Mouse (Mus musculus) left cerebral cortex, postnatal 10 days (tissue): ENCODE results near the gene Snrnp25. TPM values are rescaled to one million over a fixed set of nuclear protein-coding genes. Genes with fewer than 3 reads are reported as not detected.

Experiments used
- DNase-seq, 2 experiments: peaks; one replicate each; pipeline ENCODE4 v3.0.0; 2021 to 2022; ENCODE audit warnings: low spot score in 2 of 2, mixed read lengths in 1 of 2; ENCODE audit errors: extremely low spot score in 1 of 2
- intact Hi-C: fragments of 180-260 bp; cut with DNase I; formaldehyde crosslinking; loops from one replicate; pipeline ENCODE4 v1.15.1; 2025
- total RNA-seq, 2 experiments: library from RNA; stranded (reverse); gene quantifications; 2 replicates each; pipeline ENCODE4 v1.2.3; 2021

Snrnp25 gene
- total RNA-seq, 2 experiments from 2014 or later = 25.9 to 28.4 TPM

- intact Hi-C loops = no loop called here
- no peak for DNase-seq
These were observed 15.5 kb downstream of the Snrnp25 start for GRCm38 (mm10) chr11:32220607-32221224.

GRCm38 (mm10) chr11:32221225-32221950 is 16.2 kb downstream of the Snrnp25 start:
- peak in 1 of 2 experiments; percentile 89 for DNase-seq
- intact Hi-C loops = no loop called here

GRCm38 (mm10) chr11:32221951-32222409 is 16.8 kb downstream of the Snrnp25 start, which contains the start of gene Rhbdf1:
Gene Rhbdf1 (minus strand): TSS chr11:32222300.
- intact Hi-C loops = no loop called here
- peak in 1 of 2 experiments; percentile 87 for DNase-seq

GRCm38 (mm10) chr11:32222570-32223194 is 17.5 kb downstream of the Snrnp25 start:
- intact Hi-C loops = no loop called here
- DNase-seq = no peak

GRCm38 (mm10) chr11:32223297-32223967 is 18.2 kb downstream of the Snrnp25 start:
- intact Hi-C loops = no loop called here

GRCm38 (mm10) chr11:32224468-32225139 is 19.4 kb downstream of the Snrnp25 start:
- DNase-seq = peak in 1 of 2 experiments; percentile 89

More at GRCm38 (mm10) chr11:32223297-32223967, 18.2 kb downstream of the Snrnp25 start:
- DNase-seq = no peak

GRCm38 (mm10) chr11:32225222-32226104 is 20.2 kb downstream of the Snrnp25 start:
- peak in 1 of 2 experiments; percentile 56 for DNase-seq
- intact Hi-C loops = no loop called here

More at GRCm38 (mm10) chr11:32224468-32225139, 19.4 kb downstream of the Snrnp25 start:
- intact Hi-C loops = no loop called here

GRCm38 (mm10) chr11:32226124-32226871 is 21.1 kb downstream of the Snrnp25 start, which contains the start of gene Mpg:
Gene Mpg (plus strand): TSS chr11:32226505.
- DNase-seq = peak; percentile 81 to 94
- intact Hi-C loops = no loop called here

- DNase-seq = no peak
- intact Hi-C loops = no loop called here
These were observed 21.8 kb downstream of the Snrnp25 start for GRCm38 (mm10) chr11:32227041-32227440.

- intact Hi-C loops = no loop called here
- DNase-seq = no peak
These were observed 22.3 kb downstream of the Snrnp25 start for GRCm38 (mm10) chr11:32227555-32227954.

- peak in 1 of 2 experiments; percentile 6 for DNase-seq
- intact Hi-C loops = no loop called here
These were observed 23.2 kb downstream of the Snrnp25 start for GRCm38 (mm10) chr11:32228292-32228845.

GRCm38 (mm10) chr11:32230220-32230619 is 25.0 kb downstream of the Snrnp25 start:
- intact Hi-C loops = no loop called here
- DNase-seq = no peak

- no peak for DNase-seq
- intact Hi-C loops = no loop called here
These were observed 25.9 kb downstream of the Snrnp25 start for GRCm38 (mm10) chr11:32231125-32231524.

- DNase-seq = peak in 1 of 2 experiments; percentile 35
- intact Hi-C loops = no loop called here
These were observed 27.6 kb downstream of the Snrnp25 start for GRCm38 (mm10) chr11:32232848-32233247.

GRCm38 (mm10) chr11:32233895-32234294 is 28.7 kb downstream of the Snrnp25 start:
- peak in 1 of 2 experiments; percentile 18 for DNase-seq
- intact Hi-C loops = no loop called here

- no peak for DNase-seq
- intact Hi-C loops = loop anchor here (5.0 kb wide), 1 partner anchor 53 kb away; no protein-coding TSS in a partner anchor
These were observed 29.7 kb downstream of the Snrnp25 start for GRCm38 (mm10) chr11:32234816-32235485.
